Mouse (Mus musculus) megakaryocyte, embryonic 14.5 days (primary cell): ENCODE data around the gene Ppp1r14a.

Source experiments
- FLI1 ChIP-seq: IDR thresholded peaks from 2 replicates; pipeline ENCODE4 v1.6.1; 2012; ENCODE audit warnings: low read length, inconsistent platforms, mixed read lengths
- GATA1 ChIP-seq: IDR thresholded peaks from 3 replicates; pipeline ENCODE4 v1.6.1; 2012; ENCODE audit warnings: mixed read lengths, low read length, inconsistent platforms, borderline replicate concordance

- no peak for TF ChIP-seq GATA1
- no peak for TF ChIP-seq FLI1
These were observed 6.9 kb downstream of the Ppp1r14a start for GRCm38 (mm10) chr7:29295861-29296647.
